Mouse (Mus musculus): ENCODE results near the gene Stag3. TPM values are rescaled to one million over a fixed set of nuclear protein-coding genes. Genes with fewer than 3 reads are reported as not detected.

Gene Stag3
- polyA plus RNA-seq, 1 experiment, result 9.2 TPM

DNA sequence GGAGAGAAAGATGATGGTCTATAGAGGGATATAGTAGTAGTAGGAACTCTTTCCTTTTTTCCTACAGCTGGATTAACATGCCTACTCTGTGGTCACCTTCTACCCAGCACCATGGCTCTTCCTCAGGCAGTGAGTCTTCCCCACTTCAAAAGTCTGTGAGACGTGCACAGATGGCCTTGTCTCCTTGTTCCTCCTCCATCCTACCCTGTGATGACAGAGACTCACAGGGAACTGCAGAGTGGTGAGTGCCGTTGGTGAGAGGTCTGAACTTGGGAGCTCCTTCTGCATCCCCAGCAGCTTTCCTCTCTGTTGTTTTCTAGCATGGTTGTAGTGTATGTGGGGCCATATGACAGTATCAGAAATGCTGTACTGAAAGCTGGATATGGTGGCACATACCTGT lies 1.8 kb downstream of the Stag3 start:
- Histone ChIP-seq H3K4me1 (peaks cover 46% of the 10 kb centered on the region), H3K9me3 (peaks cover 10% of the 10 kb centered on the region), H3K4me3 (replicated peaks) (no peak overlapping the region), H3K27me3 (replicated peaks) (peaks cover 27% of the 10 kb centered on the region), H3K36me3 (replicated peaks; ENCODE audit: low read length) (no peaks in the 10 kb centered on the region)
- TF ChIP-seq GATA1 (IDR thresholded peaks at IDR 0.05; ENCODE audit: borderline replicate concordance, low read length) (no peak), FLI1 (IDR thresholded peaks at IDR 0.05; ENCODE audit: low read length) (no peak)

GRCm38 (mm10) chr5:138283540-138283939 lies 3.5 kb downstream of the Stag3 start:
- H3K4me3 ChIP-seq (replicated peaks), result no peak overlapping the region

GRCm38 (mm10) chr5:138287861-138288260 lies 7.8 kb downstream of the Stag3 start:
- Histone ChIP-seq H3K9me3 (peaks cover 3% of the 10 kb centered on the region), H3K27me3 (replicated peaks) (no peaks in the 10 kb centered on the region), H3K4me3 (replicated peaks) (no peak overlapping the region), H3K36me3 (replicated peaks; ENCODE audit: low read length) (no peaks in the 10 kb centered on the region), H3K4me1 (no peaks in the 10 kb centered on the region; the same call in 1 of the 2 replicates)
- no peak for TF ChIP-seq GATA1 (IDR thresholded peaks at IDR 0.05; ENCODE audit: borderline replicate concordance, low read length)
- TF ChIP-seq FLI1 (IDR thresholded peaks at IDR 0.05; ENCODE audit: low read length), result no peak

More at GRCm38 (mm10) chr5:138283540-138283939, 3.5 kb downstream of the Stag3 start:
- TF ChIP-seq FLI1 (IDR thresholded peaks at IDR 0.05; ENCODE audit: low read length), result no peak
- no peak for TF ChIP-seq GATA1 (IDR thresholded peaks at IDR 0.05; ENCODE audit: borderline replicate concordance, low read length)
- H3K27me3 ChIP-seq (replicated peaks), result peaks cover 25% of the 10 kb centered on the region
- no peaks in the 10 kb centered on the region for H3K36me3 ChIP-seq (replicated peaks; ENCODE audit: low read length)
- peaks cover 13% of the 10 kb centered on the region for H3K9me3 ChIP-seq
- H3K4me1 ChIP-seq, result peaks cover 28% of the 10 kb centered on the region

- H3K27me3 ChIP-seq (replicated peaks), result no peaks in the 10 kb centered on the region
- TF ChIP-seq GATA1 (IDR thresholded peaks at IDR 0.05; ENCODE audit: borderline replicate concordance, low read length) (no peak), FLI1 (IDR thresholded peaks at IDR 0.05; ENCODE audit: low read length) (no peak)
Measured at GRCm38 (mm10) chr5:138291638-138292037, 11.6 kb downstream of the Stag3 start.

GRCm38 (mm10) chr5:138294158-138294557 lies 14.1 kb downstream of the Stag3 start:
- no peak overlapping the region for H3K4me3 ChIP-seq (replicated peaks)
- TF ChIP-seq GATA1 (IDR thresholded peaks at IDR 0.05; ENCODE audit: borderline replicate concordance, low read length), result no peak
- TF ChIP-seq FLI1 (IDR thresholded peaks at IDR 0.05; ENCODE audit: low read length), result no peak
- no peaks in the 10 kb centered on the region for H3K27me3 ChIP-seq (replicated peaks)
- H3K36me3 ChIP-seq (replicated peaks; ENCODE audit: low read length), result no peaks in the 10 kb centered on the region
- no peaks in the 10 kb centered on the region for H3K9me3 ChIP-seq
- no peaks in the 10 kb centered on the region for H3K4me1 ChIP-seq

More at GRCm38 (mm10) chr5:138291638-138292037, 11.6 kb downstream of the Stag3 start:
- Histone ChIP-seq H3K4me3 (replicated peaks) (no peak overlapping the region), H3K36me3 (replicated peaks; ENCODE audit: low read length) (no peaks in the 10 kb centered on the region), H3K9me3 (peaks cover 3% of the 10 kb centered on the region), H3K4me1 (no peaks in the 10 kb centered on the region)

- TF ChIP-seq GATA1 (IDR thresholded peaks at IDR 0.05; ENCODE audit: borderline replicate concordance, low read length) (no peak), FLI1 (IDR thresholded peaks at IDR 0.05; ENCODE audit: low read length) (no peak)
- Histone ChIP-seq H3K36me3 (replicated peaks; ENCODE audit: low read length) (peaks cover 2% of the 10 kb centered on the region), H3K4me1 (peaks cover 11% of the 10 kb centered on the region), H3K4me3 (replicated peaks) (no peak overlapping the region), H3K27me3 (replicated peaks) (no peaks in the 10 kb centered on the region), H3K9me3 (no peaks in the 10 kb centered on the region)
Measured at GRCm38 (mm10) chr5:138299613-138300012, 19.6 kb downstream of the Stag3 start.

GRCm38 (mm10) chr5:138312795-138313194 lies 32.8 kb downstream of the Stag3 start:
- H3K9me3 ChIP-seq, result peaks cover 1% of the 10 kb centered on the region
- no peak overlapping the region for H3K4me3 ChIP-seq (replicated peaks)
- H3K4me1 ChIP-seq, result no peaks in the 10 kb centered on the region
- H3K27me3 ChIP-seq (replicated peaks), result no peaks in the 10 kb centered on the region
- TF ChIP-seq FLI1 (IDR thresholded peaks at IDR 0.05; ENCODE audit: low read length) (no peak), GATA1 (IDR thresholded peaks at IDR 0.05; ENCODE audit: borderline replicate concordance, low read length) (no peak)
- H3K36me3 ChIP-seq (replicated peaks; ENCODE audit: low read length), result no peaks in the 10 kb centered on the region

GRCm38 (mm10) chr5:138341661-138342060 lies 61.6 kb downstream of the Stag3 start, which contains the start of gene Pvrig:
Pvrig (plus strand) TSS chr5:138341961.
- TF ChIP-seq FLI1 (IDR thresholded peaks at IDR 0.05; ENCODE audit: low read length) (no peak), GATA1 (IDR thresholded peaks at IDR 0.05; ENCODE audit: borderline replicate concordance, low read length) (no peak)
- Histone ChIP-seq H3K9me3 (0 out of 2 replicates have a peak, but pooled peaks cover 3% of the 10 kb centered on the region), H3K4me3 (replicated peaks) (peak within 1 kb of the TSS; percentile 9)

GRCm38 (mm10) chr5:138343216-138343615 lies 63.2 kb downstream of the Stag3 start:
- no peak for TF ChIP-seq GATA1 (IDR thresholded peaks at IDR 0.05; ENCODE audit: borderline replicate concordance, low read length)
- no peak for TF ChIP-seq FLI1 (IDR thresholded peaks at IDR 0.05; ENCODE audit: low read length)
- peaks cover 5% of the 10 kb centered on the region for H3K27me3 ChIP-seq (replicated peaks)
- H3K36me3 ChIP-seq (replicated peaks; ENCODE audit: low read length), result peaks cover 23% of the 10 kb centered on the region
- peaks cover 14% of the 10 kb centered on the region for H3K4me1 ChIP-seq
- no peaks in the 10 kb centered on the region for H3K9me3 ChIP-seq
- H3K4me3 ChIP-seq (replicated peaks), result no peak overlapping the region

More at GRCm38 (mm10) chr5:138341661-138342060, 61.6 kb downstream of the Stag3 start, which contains the start of gene Pvrig:
- H3K4me1 ChIP-seq, result peaks cover 20% of the 10 kb centered on the region
- peaks cover 23% of the 10 kb centered on the region for H3K36me3 ChIP-seq (replicated peaks; ENCODE audit: low read length)
- peaks cover 5% of the 10 kb centered on the region for H3K27me3 ChIP-seq (replicated peaks)

Other genes with a start within 250 kb of the Stag3 start
- not detected in 2 replicates for gene Smok3c, start 227.0 kb upstream of the Stag3 start, polyA plus RNA-seq (2012; ENCODE audit: insufficient read depth, low replicate concordance)
- gene Zkscan1, start 195.2 kb upstream of the Stag3 start, polyA plus RNA-seq (2012; ENCODE audit: insufficient read depth, low replicate concordance), result 0.38 TPM in 1 of 2 replicates, not detected in the other
- 0.86 TPM in 1 of 2 replicates, not detected in the other for gene Zscan21, start 163.3 kb upstream of the Stag3 start, polyA plus RNA-seq (2012; ENCODE audit: insufficient read depth, low replicate concordance)
- gene Zfp113, start 124.5 kb upstream of the Stag3 start, polyA plus RNA-seq (2012; ENCODE audit: insufficient read depth, low replicate concordance), result 0.13 TPM in 1 of 2 replicates, not detected in the other
- gene Cops6, start 119.2 kb upstream of the Stag3 start, polyA plus RNA-seq (2012; ENCODE audit: insufficient read depth, low replicate concordance), result 18.0 and 85.5 TPM in 2 replicates
- 5.5 and 7.4 TPM in 2 replicates for gene Ap4m1, start 108.2 kb upstream of the Stag3 start, polyA plus RNA-seq (2012; ENCODE audit: insufficient read depth, low replicate concordance)
- 6.7 and 10.6 TPM in 2 replicates for gene Mcm7, start 107.8 kb upstream of the Stag3 start, polyA plus RNA-seq (2012; ENCODE audit: insufficient read depth, low replicate concordance)
- gene Taf6, start 92.8 kb upstream of the Stag3 start, polyA plus RNA-seq (2012; ENCODE audit: insufficient read depth, low replicate concordance), result 21.9 and 50.3 TPM in 2 replicates
- 1.8 and 2.1 TPM in 2 replicates for gene Cnpy4, start 92.8 kb upstream of the Stag3 start, polyA plus RNA-seq (2012; ENCODE audit: insufficient read depth, low replicate concordance)
- gene Mblac1, start 85.9 kb upstream of the Stag3 start, polyA plus RNA-seq (2012; ENCODE audit: insufficient read depth, low replicate concordance), result 3.8 TPM in 1 of 2 replicates, not detected in the other
- gene Nxpe5, start 54.3 kb upstream of the Stag3 start, polyA plus RNA-seq (2012; ENCODE audit: insufficient read depth, low replicate concordance), result 0.40 TPM in 1 of 2 replicates, not detected in the other
- 61.6 and 131 TPM in 2 replicates for gene Lamtor4, start 24.8 kb upstream of the Stag3 start, polyA plus RNA-seq (2012; ENCODE audit: insufficient read depth, low replicate concordance)
- gene BC037034, start 16.2 kb upstream of the Stag3 start, polyA plus RNA-seq (2012; ENCODE audit: insufficient read depth, low replicate concordance), result 49.9 and 62.5 TPM in 2 replicates
- not detected in 2 replicates for gene Gal3st4, start 7.4 kb upstream of the Stag3 start, polyA plus RNA-seq (2012; ENCODE audit: insufficient read depth, low replicate concordance)
- gene Gm43720, start 282 bp upstream of the Stag3 start, polyA plus RNA-seq (2012; ENCODE audit: insufficient read depth, low replicate concordance), result not detected in 2 replicates
- gene Gpc2, start 235 bp upstream of the Stag3 start, polyA plus RNA-seq (2012; ENCODE audit: insufficient read depth, low replicate concordance), result 2.6 and 3.1 TPM in 2 replicates
- gene Pvrig, start 61.7 kb downstream of the Stag3 start, polyA plus RNA-seq (2012; ENCODE audit: insufficient read depth, low replicate concordance), result not detected in 2 replicates
- gene Zfp157, start 161.2 kb downstream of the Stag3 start, polyA plus RNA-seq (2012; ENCODE audit: insufficient read depth, low replicate concordance), result 0.27 TPM in 1 of 2 replicates, not detected in the other

Data from megakaryocyte, embryonic 14.5 days (primary cell).